29 mouse cellular contexts compared by ENCODE assay signal in the genomic region with DNA sequence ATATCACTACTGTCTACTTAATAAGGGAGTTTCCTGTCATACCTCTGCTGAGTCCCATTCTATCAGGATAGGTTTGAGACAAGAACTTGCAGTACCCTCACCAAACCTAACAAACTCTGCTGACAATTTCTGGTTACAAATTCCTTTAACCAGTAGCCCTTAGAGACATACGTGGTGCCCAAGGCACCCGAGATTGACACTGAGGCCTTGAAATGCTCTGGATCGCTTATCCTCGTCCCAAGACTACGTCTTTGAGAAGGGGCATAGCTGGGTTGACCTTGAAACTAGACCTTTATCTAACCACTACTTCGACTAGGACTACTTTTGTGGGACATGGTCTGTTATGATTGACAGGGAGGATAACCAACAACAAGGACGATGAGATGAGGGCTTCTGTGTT. TPM values are rescaled to one million over a fixed set of nuclear protein-coding genes. Genes with fewer than 3 reads are reported as not detected.
DNase-seq lines count a peak whose midpoint lies in the region; TF ChIP-seq lines count a peak whose summit lies in the region.
"Had no signal": no experiment of that assay in that cellular context is flagged by ENCODE, and none has a peak within 500 bp of the region (broad histone marks: within the 10 kb centered on the region; RNA-seq: fewer than 3 reads in every experiment).

No protein-coding gene starts in this region.

- intact Hi-C loops in heart, postnatal 14 days (cut with DNase I): no loop called here
- intact Hi-C loops in left cerebral cortex, postnatal 36 days (cut with DNase I): no loop called here

- TF ChIP-seq EP300 in CH12.LX (IDR thresholded peaks at IDR 0.05; ENCODE audit: low read length): no peak

- no peaks in the 10 kb centered on the region for H3K27me3 ChIP-seq in CH12.LX (replicated peaks)

- H3K79me2 ChIP-seq in CH12.LX (replicated peaks; ENCODE audit: control insufficient read depth, extremely low read depth, insufficient read depth, poor library complexity, severe bottlenecking): peaks cover 21% of the 10 kb centered on the region

- H3K4me1 ChIP-seq in CH12.LX (ENCODE audit: control insufficient read depth in 1 of 2, insufficient read depth in 2 of 2): peaks cover 22 to 60% of the 10 kb centered on the region in 2 experiments

- in situ Hi-C loops in CH12.LX (cut with MboI; ENCODE audit: low pct_ligation_motif_present, low pct_unique_long_range_greater_than_20kb, low sequenced_read_pairs): loop anchor here (5.0 kb wide), 1 partner anchor 98 kb away; no protein-coding TSS in a partner anchor

- peak; percentile 54 for DNase-seq in heart, adult 11 months
- no peak for DNase-seq in heart, postnatal 14 days
- DNase-seq in A20 (ENCODE audit: low read depth, low spot score) (peak; percentile 44), CH12.LX (ENCODE audit: extremely low read depth) (no peak)
- peak; percentile 57 to 65 for DNase-seq in B cell, adult 2 months
- DNase-seq in left cerebral cortex, postnatal 36 days (ENCODE audit: low spot score in 2 of 2): no peak
- DNase-seq in right cerebral cortex, adult 2 months (ENCODE audit: low spot score in 2 of 2): no peak
- no peak for DNase-seq in spleen, postnatal 10 days (ENCODE audit: low spot score in 2 of 2)
- DNase-seq: adrenal gland, adult 2 months; adrenal gland, adult 8-10 months; adrenal gland, postnatal 10 days; adrenal gland, postnatal 14 days; adrenal gland, postnatal 25 days; adrenal gland, postnatal 36 days; cerebellum, adult 11 months; cerebellum, adult 11-12 months; cerebellum, adult 18-20 months; cerebellum, adult 2 months; cerebellum, adult 8-10 months had no signal

- H3K27ac ChIP-seq in CH12.LX (ENCODE audit: insufficient read depth, low read depth): peak overlapping the region; percentile 65

- H3K9ac ChIP-seq in CH12.LX (ENCODE audit: insufficient read depth, low read depth): peak overlapping the region; percentile 47

- TF ChIP-seq POLR2A in CH12.LX (IDR thresholded peaks at IDR 0.05; ENCODE audit: low read depth, low read length): no peak

- H3K4me2 ChIP-seq in CH12.LX (ENCODE audit: insufficient read depth, low read depth, poor library complexity, severe bottlenecking): peak overlapping the region; percentile 82

- dilution Hi-C loops in CH12.LX (cut with MboI; ENCODE audit: extremely low pct_ligation_motif_present, extremely low pct_unique_long_range_greater_than_20kb, low sequenced_read_pairs): no loop called here

- H3K36me3 ChIP-seq in CH12.LX (replicated peaks in 1 of 2; ENCODE audit: control insufficient read depth in 1 of 2, insufficient read depth in 1 of 2, low read length in 1 of 2): peaks cover 22 to 56% of the 10 kb centered on the region in 2 experiments
- H3K36me3 ChIP-seq: G1E had no signal

- no peak for TF ChIP-seq RAD21 in CH12.LX (IDR thresholded peaks at IDR 0.05; ENCODE audit: low read depth, low read length)

- H3K4me3 ChIP-seq in CH12.LX (replicated peaks in 1 of 3; ENCODE audit: low read depth in 2 of 3, low read length in 2 of 3, poor library complexity in 1 of 3): peak overlapping the region; percentile 52 to 76 (median 58)

- no peaks in the 10 kb centered on the region for H3K9me3 ChIP-seq in CH12.LX (replicated peaks; ENCODE audit: low read length)
- H3K9me3 ChIP-seq: G1E had no signal

- TF ChIP-seq CTCF in CH12.LX (conservative IDR thresholded peaks at IDR 0.05 in 1 of 2, IDR thresholded peaks at IDR 0.05 in 1 of 2; ENCODE audit: low read depth in 2 of 2, low read length in 2 of 2): no peak

TF ChIP-seq in CH12.LX, 34 proteins besides CTCF, POLR2A, EP300 and RAD21:
- TF ChIP-seq MAZ (IDR thresholded peaks at IDR 0.05; ENCODE audit: low read depth, low read length) (no peak), HCFC1 (IDR thresholded peaks at IDR 0.05; ENCODE audit: low read depth, low read length) (no peak), E2F4 (IDR thresholded peaks at IDR 0.05; ENCODE audit: insufficient replicate concordance, low read depth, low read length) (no peak), SIN3A (IDR thresholded peaks at IDR 0.05; ENCODE audit: low read length) (no peak), USF1 (IDR thresholded peaks at IDR 0.05; ENCODE audit: low read depth, low read length) (no peak), KAT2A (IDR thresholded peaks at IDR 0.05; ENCODE audit: insufficient replicate concordance, low read length) (no peak), JUN (IDR thresholded peaks at IDR 0.05; ENCODE audit: insufficient read depth, low read depth, low read length) (no peak), USF2 (conservative IDR thresholded peaks at IDR 0.05; ENCODE audit: low read depth, low read length) (no peak), ZC3H11A (IDR thresholded peaks at IDR 0.05; ENCODE audit: low read depth, low read length) (no peak)

RNA-seq across cellular contexts. Expression of gene Btnl2, which starts 9.1 kb away (rescaled TPM):
- total RNA-seq in heart, postnatal 14 days (2021): under 1 TPM; 0.27 to 0.33 TPM
- total RNA-seq in CH12.LX (2012; rRNA removed) (1.1 and 1.2 TPM in 2 replicates), CH12.LX (2014; rRNA removed) (1.9 and 2.0 TPM in 2 replicates)
- polyA plus RNA-seq in CH12.LX (2012; ENCODE audit: insufficient read length, low read depth): 4.8 and 5.6 TPM in 2 replicates
- under 1 TPM; 0.50 to 0.74 TPM for total RNA-seq in left cerebral cortex, postnatal 36 days (2021)
- total RNA-seq: ES-E14, MEL had no signal
- polyA plus RNA-seq: C2C12; cerebellum, adult 2 months; G1E; Patski had no signal

RNA-seq across cellular contexts. Expression of gene H2-Eb2, which starts 20.0 kb away (rescaled TPM):
- total RNA-seq in heart, postnatal 14 days (2021): under 1 TPM in 1 of 2 experiments, not detected in 1; 0.10 TPM
- 5.8 and 6.8 TPM in 2 replicates for total RNA-seq in CH12.LX (2012; rRNA removed)
- 10.9 and 12.2 TPM in 2 replicates for total RNA-seq in CH12.LX (2014; rRNA removed)
- 10.2 and 11.4 TPM in 2 replicates for polyA plus RNA-seq in CH12.LX (2012; ENCODE audit: insufficient read length, low read depth)
- not detected for total RNA-seq in left cerebral cortex, postnatal 36 days (2021)
- total RNA-seq: adrenal gland, adult 18-20 months; adrenal gland, adult 2 months; adrenal gland, adult 8-10 months; adrenal gland, postnatal 14 days; adrenal gland, postnatal 25 days; adrenal gland, postnatal 36 days; adrenal gland, postnatal 4 days; ES-E14; MEL had no signal
- polyA plus RNA-seq: C2C12, G1E, Patski had no signal

RNA-seq across cellular contexts. Expression of gene Btnl1, which starts 31.4 kb away (rescaled TPM):
- not detected for total RNA-seq in heart, postnatal 14 days (2021)
- 0.08 TPM in 1 of 2 replicates, not detected in the other for total RNA-seq in CH12.LX (2012; rRNA removed)
- total RNA-seq in CH12.LX (2014; rRNA removed): 0.14 TPM in 1 of 2 replicates, not detected in the other
- 0.11 TPM in 1 of 2 replicates, not detected in the other for polyA plus RNA-seq in CH12.LX (2012; ENCODE audit: insufficient read length, low read depth)
- total RNA-seq in left cerebral cortex, postnatal 36 days (2021): not detected
- total RNA-seq: adrenal gland, adult 18-20 months; adrenal gland, adult 2 months; adrenal gland, adult 8-10 months; adrenal gland, postnatal 10 days; adrenal gland, postnatal 14 days; adrenal gland, postnatal 25 days; adrenal gland, postnatal 36 days; adrenal gland, postnatal 4 days; ES-E14; MEL had no signal
- polyA plus RNA-seq: activated CD4-positive, CD25-positive, alpha-beta regulatory T cell, adult 4 months; adrenal gland, adult 2 months; brain, embryonic 14.5 days; C2C12; CD4-positive, CD25-positive, alpha-beta regulatory T cell, adult 4 months; cerebellum, adult 2 months; G1E; Patski had no signal

RNA-seq across cellular contexts. Expression of gene H2-Eb1, which starts 39.8 kb away (rescaled TPM):
- total RNA-seq in heart, postnatal 14 days (2021): 10 to 100 TPM in 1 of 2 experiments, 1 to 10 TPM in 1; 5.8 to 11.8 TPM
- total RNA-seq in CH12.LX (2012; rRNA removed): 574 and 629 TPM in 2 replicates
- total RNA-seq in CH12.LX (2014; rRNA removed): 511 and 534 TPM in 2 replicates
- polyA plus RNA-seq in CH12.LX (2012; ENCODE audit: insufficient read length, low read depth): 898 and 899 TPM in 2 replicates
- total RNA-seq in left cerebral cortex, postnatal 36 days (2021): 1 to 10 TPM; 2.7 to 2.9 TPM
- total RNA-seq: G1E had no signal
- polyA plus RNA-seq: C2C12, G1E had no signal

RNA-seq across cellular contexts. Expression of gene BC051142, which starts 53.1 kb away (rescaled TPM):
- total RNA-seq in heart, postnatal 14 days (2021): under 1 TPM in 1 of 2 experiments, not detected in 1; 0.24 TPM
- total RNA-seq in CH12.LX (2012; rRNA removed): not detected in 2 replicates
- total RNA-seq in CH12.LX (2014; rRNA removed): 0.28 TPM in 1 of 2 replicates, not detected in the other
- 0.83 and 1.0 TPM in 2 replicates for polyA plus RNA-seq in CH12.LX (2012; ENCODE audit: insufficient read length, low read depth)
- 1 to 10 TPM; 4.1 TPM for total RNA-seq in left cerebral cortex, postnatal 36 days (2021)
- total RNA-seq: ES-E14, MEL had no signal
- polyA plus RNA-seq: C2C12, G1E, Patski had no signal

Comparison
In these comparisons a context has a peak if more than half of its experiments do, and no peak if none do; other contexts are left out.
1. DNase-seq: peak in heart, adult 11 months (single experiment), A20 (single experiment) and B cell, adult 2 months (2 of 2); none in heart, postnatal 14 days (0 of 2), CH12.LX (single experiment), left cerebral cortex, postnatal 36 days (0 of 2), right cerebral cortex, adult 2 months (0 of 2) and spleen, postnatal 10 days (0 of 2).
2. RNA of gene H2-Eb2, which starts 20.0 kb away (total RNA-seq): 5.8 to 12.2 TPM in CH12.LX; 0.10 TPM in heart, postnatal 14 days and not detected in left cerebral cortex, postnatal 36 days; every median in the first group is over 4 times any median in the second.